Mouse (Mus musculus): ENCODE measurements at regions not wholly inside any gene's neighbourhood (a gene's known extent, or its start where the extent isn't known, plus 50 kb on each side); places are given as distances from the start of the nearest gene placed in this dataset.

- no peak for TF ChIP-seq CTCF (IDR thresholded peaks at IDR 0.05; ENCODE audit: borderline replicate concordance, control insufficient read depth, extremely low read depth, insufficient read depth, low read length, poor library complexity)
- TF ChIP-seq POLR2A (IDR thresholded peaks at IDR 0.05; ENCODE audit: control insufficient read depth, extremely low read depth, insufficient read depth, low read length, poor library complexity) = no peak
These were observed 320.7 kb downstream of the Mtx2 start for GRCm38 (mm10) chr2:75146256-75146655.
